Mouse (Mus musculus) activated CD4-positive, CD25-positive, alpha-beta regulatory T cell (primary cell): Measurements from ENCODE around the gene Smco4. TPM values are rescaled to one million over a fixed set of nuclear protein-coding genes. Genes with fewer than 3 reads are reported as not detected.

Source experiments
- polyA plus RNA-seq, 2 experiments: library from polyadenylated mRNA; unstranded; fragments of 100-300 nt; shearing (Covaris generic); gene quantifications; one replicate each; pipeline ENCODE4 v1.2.1; 2017

Gene Smco4
- polyA plus RNA-seq = 10 to 100 TPM; 66.3 to 84.8 TPM

DNA sequence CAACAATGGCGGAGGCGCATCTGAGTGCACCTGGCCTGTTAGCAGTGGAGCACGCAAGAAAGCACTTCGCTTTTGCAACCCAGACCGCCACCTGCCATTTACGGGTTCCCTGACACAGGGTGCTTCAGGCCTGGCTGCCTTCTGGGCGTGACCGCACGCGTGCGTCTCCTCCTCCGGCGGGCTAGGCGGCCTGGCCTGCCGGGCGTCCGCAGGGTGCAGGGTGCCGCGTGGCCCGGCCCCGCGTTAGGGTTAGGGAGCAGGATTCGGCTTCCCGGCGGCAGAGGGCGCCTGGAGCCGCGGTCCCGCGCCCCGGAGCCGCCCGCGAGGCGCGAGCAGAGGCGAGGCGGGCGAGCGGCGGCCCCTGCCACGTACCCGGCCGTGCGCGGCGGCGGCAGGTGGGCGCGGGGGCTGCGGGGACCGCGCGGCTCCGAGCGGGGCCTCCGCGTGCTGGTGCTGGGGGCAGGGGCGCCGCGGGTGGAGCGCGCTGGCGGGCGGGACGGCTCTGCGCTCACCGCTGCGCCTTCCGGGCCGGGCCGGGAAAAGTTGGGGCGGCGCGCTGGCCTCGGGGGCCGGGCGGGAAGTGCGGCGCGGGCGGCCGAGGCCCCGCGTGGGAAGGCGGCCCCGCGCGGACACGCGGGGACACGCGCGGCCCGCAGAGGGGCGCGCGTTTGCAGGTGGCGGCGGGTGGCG, at the start of gene Smco4:
Gene Smco4 (plus strand): TSS at position 198 of the 690 bp plus-strand sequence.

Other genes starting within 250 kb of the Smco4 start
- gene Med17, start 213.5 kb upstream of the Smco4 start, polyA plus RNA-seq = 10 to 100 TPM; 53.2 to 65.5 TPM
- 10 to 100 TPM; 57.2 to 85.0 TPM for gene Taf1d, start 187.2 kb upstream of the Smco4 start, polyA plus RNA-seq
- gene 4931406C07Rik, start 187.0 kb upstream of the Smco4 start, polyA plus RNA-seq = 1 to 10 TPM in 1 of 2 experiments, under 1 TPM in 1; 0.83 to 4.0 TPM
- 10 to 100 TPM; 19.4 to 22.9 TPM for gene Cep295, start 135.6 kb upstream of the Smco4 start, polyA plus RNA-seq
- under 1 TPM in 1 of 2 experiments, not detected in 1; 0.07 TPM for gene Deup1, start 134.5 kb downstream of the Smco4 start, polyA plus RNA-seq
- 1 to 10 TPM; 8.8 to 9.0 TPM for gene Slc36a4, start 216.3 kb downstream of the Smco4 start, polyA plus RNA-seq